Mouse (Mus musculus) lung, postnatal 10 days (tissue): Measurements from ENCODE around the gene Habp2.
"Not testable (repeated sequence)": the region's sequence is repeated elsewhere in the genome, so short reads cannot be mapped to it uniquely, and the experiment has no call there.

Experiments used
- DNase-seq: peaks from one replicate; pipeline ENCODE4 v3.0.0; 2021

Habp2 gene

DNA sequence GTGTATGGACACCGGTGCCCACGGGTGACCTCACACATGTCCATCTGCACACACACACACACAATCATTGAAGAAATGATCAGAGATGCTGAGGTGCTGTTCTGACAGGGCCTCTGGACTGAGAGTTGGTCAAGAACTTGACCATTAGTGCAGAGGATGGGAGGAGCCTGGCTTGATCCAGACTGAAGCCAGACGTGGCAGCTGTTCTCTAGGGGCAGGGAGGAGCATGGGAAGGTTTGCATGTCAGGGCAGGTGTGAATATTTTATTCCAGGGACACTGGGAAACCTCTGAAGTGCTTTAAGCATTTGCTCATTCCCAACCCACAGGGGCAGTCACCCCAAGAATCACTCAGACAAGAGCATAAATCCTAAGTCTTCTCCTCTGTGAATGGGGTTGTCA, 10.3 kb downstream of the Habp2 start:
- DNase-seq: no peak

DNA sequence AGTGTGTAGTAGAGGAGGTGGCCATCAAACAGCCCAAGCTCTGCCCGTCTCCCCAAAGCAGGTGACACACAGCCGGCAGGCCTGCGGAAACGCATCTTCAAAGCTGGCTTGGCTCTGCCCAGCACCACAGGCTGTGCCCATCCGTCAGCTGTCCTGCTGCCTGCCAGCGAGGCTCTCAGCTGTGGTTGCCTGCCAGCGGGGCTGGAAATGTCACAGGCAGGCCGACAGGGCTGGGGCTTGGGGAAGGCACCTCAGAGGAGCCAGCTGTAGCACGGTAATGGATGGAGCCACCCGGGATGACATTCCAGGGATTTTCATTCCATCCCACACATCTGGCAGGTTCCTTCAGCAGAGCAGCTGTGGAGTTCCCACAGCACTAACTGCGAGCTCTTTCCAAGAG, 13.9 kb downstream of the Habp2 start:
- peak; percentile 19 for DNase-seq

GRCm38 (mm10) chr19:56316531-56316930, 29.6 kb downstream of the Habp2 start:
- no peak for DNase-seq

GRCm38 (mm10) chr19:56319219-56319618, 32.3 kb downstream of the Habp2 start:
- no peak for DNase-seq

DNA sequence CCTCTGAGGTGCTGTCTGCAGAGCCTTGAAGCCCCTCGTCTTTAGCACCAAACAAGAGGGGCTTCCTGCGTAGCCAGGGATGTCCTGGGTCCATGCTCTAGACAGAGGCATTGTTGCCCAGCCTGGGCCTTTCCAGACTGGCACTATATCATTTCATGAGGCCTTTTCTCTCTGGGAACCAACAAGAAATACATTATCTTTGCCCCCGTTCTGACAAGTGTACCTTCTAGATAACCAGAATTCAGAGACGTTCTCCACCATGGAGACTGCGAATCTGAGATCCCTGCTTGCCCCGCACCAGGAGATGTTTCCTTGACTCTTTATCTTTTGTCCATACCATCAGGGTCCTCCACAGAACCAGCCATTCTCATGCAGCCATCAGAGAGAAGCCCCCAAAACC, 32.7 kb downstream of the Habp2 start:
- DNase-seq: no peak

DNA sequence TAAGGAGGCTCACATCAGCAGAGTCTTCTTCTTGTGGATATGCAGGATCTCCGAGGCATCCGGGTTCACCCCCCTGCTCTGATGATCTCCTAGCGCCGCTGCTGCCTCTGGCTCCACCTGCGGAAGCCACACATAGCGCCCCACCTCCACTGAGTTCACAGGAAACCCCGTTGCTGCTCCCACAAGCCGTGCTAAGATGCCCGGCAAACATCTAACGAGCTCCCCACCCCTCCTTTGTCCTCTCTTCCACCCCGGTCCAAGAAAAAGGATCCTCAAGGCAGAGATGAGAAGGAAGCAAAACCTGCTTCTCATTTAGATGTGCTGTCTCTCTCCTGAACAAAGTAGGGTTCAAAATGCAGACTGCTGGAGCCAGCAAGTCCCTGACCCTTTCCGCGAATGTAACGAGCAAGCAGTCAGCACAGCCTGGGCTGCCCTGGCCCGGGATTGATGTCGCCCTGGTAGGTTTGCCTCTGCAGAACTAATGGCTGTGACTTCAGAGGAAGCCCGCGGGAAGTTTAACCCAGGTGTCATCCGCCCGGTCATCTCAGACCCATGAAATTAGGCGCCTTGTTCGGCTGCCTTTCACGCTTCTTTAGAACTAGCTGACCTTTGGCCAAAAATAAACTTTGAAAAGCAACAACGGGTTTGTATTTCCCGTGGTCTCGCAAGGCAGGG, 33.4 kb downstream of the Habp2 start:
- DNase-seq: peak; percentile 27

DNA sequence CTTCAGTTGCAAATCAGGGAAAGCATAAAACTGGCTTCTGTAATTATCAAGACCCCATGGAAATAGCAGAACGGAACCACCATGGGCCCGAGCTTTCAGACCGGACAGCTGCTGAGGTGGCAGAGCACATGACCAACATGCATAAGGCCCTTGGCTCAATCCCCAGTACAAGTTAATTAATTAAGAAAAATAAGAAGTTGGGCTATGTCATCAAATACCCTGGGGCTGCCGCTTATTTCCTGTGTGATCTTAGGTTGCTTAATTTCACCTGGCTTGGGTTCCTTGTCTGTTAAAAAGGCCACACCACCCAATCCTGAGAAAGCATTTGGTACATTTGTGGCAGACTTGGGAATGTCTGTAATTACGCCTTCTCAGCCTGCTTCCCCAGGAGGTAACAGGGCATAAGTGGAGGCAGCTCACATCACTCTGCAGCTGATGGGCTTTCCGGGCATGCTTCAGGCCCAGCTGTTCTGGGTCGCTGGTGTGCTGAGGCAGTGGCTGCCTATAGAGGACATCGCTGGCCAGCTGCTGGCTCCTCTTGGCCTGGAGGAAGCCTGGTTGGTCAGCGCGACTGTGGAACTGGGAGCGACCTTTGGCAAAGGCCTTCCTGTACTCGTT, 34.5 kb downstream of the Habp2 start:
- no peak for DNase-seq

DNA sequence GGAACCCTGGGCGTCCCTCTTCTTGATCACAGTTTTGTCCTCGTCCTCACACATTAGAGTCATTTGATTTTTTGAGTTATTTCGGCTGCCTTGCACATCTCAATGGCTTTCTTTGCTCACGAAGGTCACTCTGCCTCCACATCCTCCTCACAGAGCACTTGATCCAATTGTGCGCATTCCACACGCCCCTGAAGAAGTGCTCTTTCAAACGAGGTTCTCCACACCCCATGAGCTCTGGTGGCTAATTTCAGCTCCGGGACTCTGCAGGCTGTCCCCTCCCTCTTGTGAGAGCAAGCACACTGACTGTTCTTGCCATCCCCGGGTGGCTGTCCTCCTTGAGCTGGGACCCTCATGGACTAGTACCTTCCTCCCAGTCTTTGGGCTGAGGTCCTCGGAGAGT, 38.7 kb downstream of the Habp2 start:
- DNase-seq: no peak

GRCm38 (mm10) chr19:56326243-56326855, 39.4 kb downstream of the Habp2 start:
- no peak for DNase-seq

DNA sequence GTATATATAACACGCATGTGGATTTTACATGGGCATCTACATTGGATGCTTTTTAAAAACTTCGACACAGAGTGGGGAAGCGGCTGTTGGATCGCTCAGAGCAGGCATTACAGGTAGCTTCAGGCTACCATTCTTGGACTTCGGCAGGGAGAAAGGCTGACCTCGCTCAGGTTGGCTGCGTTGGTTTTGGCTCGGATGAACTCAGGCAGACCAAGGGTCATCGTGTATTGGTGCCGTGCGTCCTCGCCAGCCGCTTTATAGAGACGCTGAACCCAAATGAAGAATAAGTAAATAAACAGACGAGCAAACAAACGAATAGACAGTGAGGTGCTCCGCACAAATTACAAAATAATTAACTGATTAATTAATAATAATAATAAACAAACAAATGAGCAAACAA, 49.4 kb downstream of the Habp2 start:
- no peak for DNase-seq

- DNase-seq: no peak
These were observed 49.9 kb downstream of the Habp2 start for GRCm38 (mm10) chr19:56336826-56337225.

GRCm38 (mm10) chr19:56342006-56342405, 55.1 kb downstream of the Habp2 start:
- DNase-seq: peak; percentile 64

GRCm38 (mm10) chr19:56343869-56344563, 57.1 kb downstream of the Habp2 start:
- DNase-seq: no peak

- peak; percentile 45 for DNase-seq
These were observed 59.1 kb downstream of the Habp2 start for GRCm38 (mm10) chr19:56346016-56346415.

DNA sequence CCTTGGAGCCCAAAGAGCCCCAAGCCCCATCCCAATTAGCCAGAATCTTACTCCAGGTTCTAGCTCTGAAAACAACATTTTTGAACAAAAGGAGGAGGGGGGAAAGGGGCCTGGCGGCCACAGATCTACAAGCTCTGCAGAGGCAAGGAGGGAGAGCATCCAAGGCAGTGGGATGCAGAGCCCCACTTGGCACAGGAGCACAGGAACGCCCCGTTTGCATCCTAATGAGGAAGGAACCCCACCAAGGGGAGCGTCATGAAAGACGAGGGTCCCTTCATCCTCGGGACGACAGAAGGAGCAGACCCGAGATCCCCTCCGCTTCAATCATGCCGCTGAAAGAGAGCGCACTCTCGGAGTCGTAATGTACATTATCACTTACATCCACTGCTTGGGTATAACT, 59.8 kb downstream of the Habp2 start:
- no peak for DNase-seq

GRCm38 (mm10) chr19:56349295-56349694, 62.4 kb downstream of the Habp2 start:
- DNase-seq: peak; percentile 41

- no peak for DNase-seq
These were observed 66.8 kb downstream of the Habp2 start for GRCm38 (mm10) chr19:56353689-56354088.

- no peak for DNase-seq
These were observed 68.3 kb downstream of the Habp2 start for GRCm38 (mm10) chr19:56355201-56355600.

DNA sequence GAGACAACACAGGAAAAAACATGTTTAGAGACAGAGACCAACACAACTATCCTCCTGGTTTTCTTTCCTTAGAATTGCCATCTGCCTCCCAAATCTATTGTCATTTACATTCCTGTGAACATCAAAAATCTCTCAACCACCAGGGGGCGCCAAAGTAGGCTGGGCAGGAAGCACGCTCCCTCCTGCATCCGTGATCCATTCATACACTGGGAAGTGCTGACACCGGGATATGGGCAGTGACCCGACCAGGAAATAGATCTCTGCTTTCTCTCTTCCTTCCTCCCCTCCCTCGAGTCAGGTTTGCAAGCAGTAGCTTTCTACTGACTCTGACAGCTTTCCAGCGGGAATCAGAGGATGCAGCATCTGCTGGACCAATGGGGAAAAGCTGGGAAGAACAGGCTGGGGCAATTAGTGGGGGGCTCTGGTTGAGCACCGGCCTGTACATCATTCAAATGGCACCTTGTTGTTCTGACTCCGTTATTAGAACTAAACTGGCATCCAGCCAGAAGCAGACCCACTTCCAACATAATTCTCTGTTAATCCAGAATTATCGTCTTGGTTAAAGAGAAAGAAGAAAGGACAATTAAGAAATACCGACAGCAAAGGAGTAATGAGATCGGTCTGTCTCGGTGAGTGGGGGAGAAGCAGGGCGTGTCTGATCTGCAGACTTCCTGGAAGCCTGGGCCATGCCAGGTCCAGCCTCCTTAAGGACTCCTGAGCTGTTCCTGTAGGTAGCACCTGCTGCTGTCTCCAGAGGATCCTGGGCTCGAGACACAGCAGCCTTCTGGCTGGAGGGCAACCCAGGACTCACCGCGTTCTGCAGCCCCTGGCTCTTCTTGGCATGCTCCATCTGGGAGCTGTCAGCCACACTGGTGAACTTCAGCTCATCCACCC, 69.8 kb downstream of the Habp2 start:
- peak; percentile 90 for DNase-seq

DNA sequence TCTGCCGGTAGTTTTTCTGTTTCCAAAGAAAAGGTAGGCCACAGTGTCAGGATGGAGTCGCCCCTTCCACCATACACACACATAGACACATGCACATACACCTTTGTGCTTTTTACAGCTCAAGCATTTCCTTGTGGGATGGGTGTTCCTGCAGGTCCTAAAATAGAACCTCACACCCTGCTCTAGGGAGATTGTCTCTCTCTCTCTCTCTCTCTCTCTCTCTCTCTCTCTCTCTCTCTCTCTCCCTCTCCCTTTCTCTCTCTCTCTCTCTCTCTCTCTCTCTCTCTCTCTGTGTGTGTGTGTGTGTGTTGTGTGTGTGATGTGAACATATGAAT, 70.4 kb downstream of the Habp2 start:
- DNase-seq: not testable (repeated sequence)

DNA sequence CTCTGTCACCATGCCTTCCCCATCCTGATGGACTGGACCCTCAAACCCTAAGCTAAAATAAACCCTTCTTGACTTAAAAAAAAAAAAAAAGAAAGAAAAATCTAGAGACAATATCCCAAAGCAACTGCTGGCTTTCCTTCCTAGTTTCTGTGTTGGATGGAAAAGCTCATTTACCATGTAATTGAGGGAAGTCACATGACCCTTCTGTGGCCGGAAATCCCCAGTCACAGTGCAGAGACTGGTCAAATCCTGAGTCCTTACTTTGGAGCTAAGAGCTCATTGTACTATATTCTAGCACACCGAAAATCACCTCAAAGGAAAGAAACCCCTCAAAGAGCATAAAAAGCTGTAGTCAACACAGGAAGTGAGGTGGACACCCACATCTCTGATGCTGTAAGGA, 72.0 kb downstream of the Habp2 start:
- no peak for DNase-seq

- DNase-seq: peak; percentile 69
These were observed 77.0 kb downstream of the Habp2 start for GRCm38 (mm10) chr19:56363721-56364460.
